Mouse (Mus musculus): ENCODE measurements around the gene Acad9.

Gene Acad9

DNA sequence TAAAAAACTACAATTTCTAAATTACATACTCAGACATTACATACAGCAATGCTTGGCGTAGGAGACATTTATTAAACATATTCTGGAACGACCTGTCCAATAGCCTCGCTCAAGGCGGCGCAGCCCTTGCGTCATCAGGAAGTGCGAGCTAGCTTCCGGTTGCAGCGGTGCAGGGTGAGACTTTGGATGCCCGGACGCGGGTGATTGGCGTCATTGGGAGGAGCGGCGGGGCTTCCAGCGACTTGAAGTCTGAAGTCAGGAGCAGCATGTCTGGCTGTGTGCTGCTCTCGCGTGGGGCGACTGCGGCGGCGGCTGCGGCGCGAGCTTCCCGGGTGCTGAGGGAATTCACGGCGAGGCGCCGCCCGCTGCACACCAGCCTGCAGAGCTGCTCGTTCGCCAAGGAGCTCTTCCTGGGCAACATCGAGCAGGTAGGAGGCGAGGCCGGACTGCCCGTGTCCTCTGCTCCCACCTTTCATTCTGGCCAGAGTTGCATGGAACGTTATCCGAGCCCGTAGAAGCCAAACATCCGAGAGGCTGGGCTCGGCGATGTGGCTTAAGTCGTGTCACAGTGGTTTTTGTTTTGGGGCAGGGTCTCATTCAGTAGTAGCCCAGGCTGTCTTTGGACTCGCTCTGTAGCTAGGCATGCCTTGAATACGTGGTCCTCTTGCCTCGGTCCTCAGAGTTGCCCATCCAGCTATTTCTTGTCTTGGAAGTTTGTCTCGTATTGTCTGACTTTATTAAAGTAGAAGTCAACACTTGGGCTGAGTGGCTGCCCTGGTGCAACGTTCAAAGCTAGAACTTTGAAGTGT lies at the start of gene Acad9:
Acad9 (plus strand) TSS at position 137 of the 809 bp plus-strand sequence.
- DNase-seq (ENCODE audit: low spot score), result peak; percentile 79

DNA sequence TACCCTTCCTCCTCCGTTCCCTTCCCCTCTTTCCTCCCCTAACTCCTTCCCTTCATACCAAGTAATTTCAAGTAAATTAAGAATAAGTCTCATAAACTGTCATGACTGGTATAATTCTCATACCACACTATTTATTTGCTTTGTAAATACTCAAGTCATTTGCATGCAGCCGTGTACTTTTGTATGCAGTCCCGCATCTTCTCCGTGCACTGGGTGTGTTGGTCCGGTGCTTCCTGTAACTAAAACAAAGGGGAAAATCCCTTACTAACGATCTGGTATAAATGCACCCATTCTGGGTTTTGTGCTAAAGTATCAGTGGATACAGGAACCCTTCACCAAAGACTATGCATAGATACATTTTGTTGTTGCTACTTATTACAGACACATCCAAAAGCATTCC lies 40.0 kb upstream of the Acad9 start:
- DNase-seq (ENCODE audit: low spot score), result no peak

- DNase-seq (ENCODE audit: low spot score), result no peak
Observed at GRCm38 (mm10) chr3:36029993-36030392, 35.8 kb upstream of the Acad9 start.

DNA sequence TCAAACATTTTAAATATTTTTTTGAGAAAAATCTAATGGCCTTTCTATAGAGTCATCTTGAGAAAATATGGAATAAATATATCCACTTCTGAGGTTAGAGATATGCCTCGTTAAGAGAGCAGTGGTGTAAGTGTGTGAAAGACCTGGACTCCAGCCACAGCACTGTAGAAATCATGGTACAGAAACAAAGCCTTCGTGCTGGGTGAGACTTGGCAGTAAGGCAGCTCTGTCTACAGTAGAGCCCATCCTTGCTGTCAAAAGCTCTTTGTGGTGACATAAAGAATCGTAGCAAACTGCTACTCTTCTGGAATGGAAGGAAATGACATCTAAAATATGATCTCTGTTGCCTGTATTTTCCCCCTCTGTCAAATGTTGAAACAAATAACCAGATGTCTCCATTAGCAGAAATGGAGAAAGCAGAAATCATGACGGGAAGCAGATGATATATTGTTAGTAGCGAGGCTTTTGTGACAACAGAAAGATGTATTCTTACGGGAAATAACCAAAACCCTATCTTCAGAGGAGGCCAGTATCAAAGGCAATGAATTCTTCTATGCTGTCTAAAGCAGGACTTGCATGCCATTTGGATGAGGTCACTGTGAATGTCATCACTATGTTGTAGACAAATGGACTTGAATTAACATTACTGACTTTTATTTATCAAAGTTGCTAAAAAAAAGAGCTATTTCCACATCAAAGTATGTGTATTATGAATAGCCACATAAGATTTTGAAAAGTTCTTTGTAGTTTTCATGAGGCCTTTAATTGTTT lies 33.9 kb upstream of the Acad9 start:
- no peak for DNase-seq (ENCODE audit: low spot score)

- no peak for DNase-seq (ENCODE audit: low spot score)
Observed at GRCm38 (mm10) chr3:36044520-36044919, 21.3 kb upstream of the Acad9 start.

- no peak for DNase-seq (ENCODE audit: low spot score)
Observed at GRCm38 (mm10) chr3:36045086-36045485, 20.7 kb upstream of the Acad9 start.

DNA sequence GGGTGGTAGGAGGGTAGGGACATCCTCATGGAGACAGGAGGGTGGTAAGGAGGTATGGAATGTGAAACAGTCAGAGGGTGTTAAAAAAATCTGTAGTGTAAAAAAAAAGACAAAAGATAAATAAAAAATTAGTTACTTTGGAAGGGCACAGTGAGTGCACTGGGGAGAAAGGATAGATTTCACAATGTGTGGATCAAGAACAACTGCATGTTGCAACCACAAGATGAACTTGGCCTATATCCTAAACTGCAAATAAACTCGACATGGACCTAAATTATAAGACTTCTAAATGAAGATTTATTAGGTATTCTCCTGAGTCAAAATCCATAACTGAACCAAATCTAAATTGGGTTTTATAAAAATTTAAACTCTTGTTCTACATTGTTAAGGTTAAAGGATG lies 16.7 kb upstream of the Acad9 start:
- no peak for DNase-seq (ENCODE audit: low spot score)

DNA sequence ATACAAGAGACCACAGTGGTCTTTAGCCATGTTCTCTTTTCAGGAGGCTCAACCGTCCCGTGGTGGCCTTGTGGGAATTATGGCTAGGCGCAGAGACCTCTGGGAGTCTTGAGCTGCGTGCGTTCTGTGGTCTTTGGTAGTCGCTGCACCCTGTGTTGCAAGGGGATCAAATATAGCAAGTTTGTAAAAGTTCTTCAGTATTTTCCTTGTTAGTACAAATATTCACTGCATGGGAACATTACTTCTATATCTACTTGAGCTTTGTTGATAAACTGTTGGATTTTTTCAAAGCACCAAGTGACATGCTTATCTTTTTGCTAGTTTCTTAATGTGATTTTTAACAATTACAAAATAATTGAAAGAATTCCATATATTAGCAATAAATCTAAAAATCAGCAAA lies 12.3 kb upstream of the Acad9 start, which contains the start of gene Ccdc144b:
Ccdc144b (minus strand) TSS at position 101 of the 400 bp plus-strand sequence.
- no peak for DNase-seq (ENCODE audit: low spot score)

DNA sequence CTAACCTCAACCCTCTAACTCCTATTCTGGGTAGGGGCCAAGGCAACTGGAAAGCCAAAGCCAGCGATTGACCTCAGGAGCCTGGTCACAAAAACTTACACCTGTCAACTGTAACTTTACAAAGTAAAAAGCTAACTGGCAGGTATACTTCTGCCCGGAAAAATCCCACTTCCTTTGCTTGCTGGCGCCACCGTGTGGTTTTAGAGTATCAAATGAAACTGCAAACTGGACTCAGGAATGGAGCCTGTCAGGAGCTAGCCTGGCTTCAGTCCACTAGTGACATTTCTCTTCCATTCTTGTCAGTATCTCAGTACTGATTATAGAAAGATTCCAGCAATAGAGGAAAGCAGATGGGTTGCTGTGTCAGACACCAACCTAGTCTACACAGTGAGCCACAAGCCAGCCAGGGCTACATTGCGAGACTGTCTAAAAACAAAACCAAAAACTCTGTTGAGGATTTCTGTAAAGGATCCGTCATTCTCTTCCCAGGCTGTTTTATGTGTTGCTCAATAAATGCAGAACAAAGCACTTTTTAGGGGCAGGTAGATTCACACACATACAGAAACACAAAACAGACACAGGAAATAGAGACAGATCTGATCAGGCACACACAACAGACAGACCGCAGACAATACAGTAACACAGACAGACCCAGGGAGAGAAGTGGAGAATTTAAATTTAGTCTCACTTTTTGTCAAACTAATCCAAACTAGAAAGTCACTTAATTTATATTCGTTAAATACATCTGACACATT lies 5.5 kb upstream of the Acad9 start:
- peak; percentile 22 for DNase-seq (ENCODE audit: low spot score)

DNA sequence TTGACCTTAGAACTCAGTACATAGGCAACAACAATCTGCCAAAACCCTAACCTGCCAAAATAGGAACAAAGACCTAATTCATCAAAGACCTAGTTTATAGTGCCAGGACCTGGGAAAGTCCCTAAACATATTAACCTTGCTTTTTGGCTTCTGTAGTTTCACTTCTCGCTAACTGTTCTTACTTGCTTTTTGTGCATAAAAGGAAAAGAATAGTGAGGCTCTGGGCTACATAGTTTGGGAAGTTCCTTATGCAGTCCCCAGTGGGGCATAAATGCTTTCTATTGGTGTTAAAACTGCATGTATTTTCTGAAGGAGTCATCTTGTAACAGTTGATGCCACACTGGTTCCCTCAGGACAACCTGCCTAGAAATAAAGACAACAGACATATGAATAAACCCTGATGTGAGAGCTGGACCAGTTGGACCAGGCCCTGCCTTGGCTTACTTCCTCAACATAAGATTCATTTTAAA lies 1.2 kb upstream of the Acad9 start:
- no peak for DNase-seq (ENCODE audit: low spot score)

DNA sequence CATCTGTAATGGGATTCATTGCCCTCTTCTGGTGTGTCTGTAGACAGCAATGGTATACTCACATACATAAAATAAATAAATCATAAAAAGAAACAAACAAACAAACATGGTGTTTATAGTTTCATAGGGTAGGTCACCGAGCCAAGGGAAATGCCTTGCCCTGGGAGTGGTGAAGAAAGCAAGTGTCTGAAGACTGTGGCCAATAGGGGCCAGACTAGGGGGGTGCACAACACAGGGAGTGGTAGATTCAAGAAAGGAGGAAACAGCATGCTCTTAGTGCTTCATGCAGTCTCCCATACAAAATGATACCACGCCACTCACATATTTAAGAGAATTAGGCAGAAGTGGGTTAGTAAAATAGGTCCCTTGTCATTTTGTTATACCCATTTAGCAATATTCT lies 613 bp upstream of the Acad9 start:
- DNase-seq (ENCODE audit: low spot score), result no peak

DNA sequence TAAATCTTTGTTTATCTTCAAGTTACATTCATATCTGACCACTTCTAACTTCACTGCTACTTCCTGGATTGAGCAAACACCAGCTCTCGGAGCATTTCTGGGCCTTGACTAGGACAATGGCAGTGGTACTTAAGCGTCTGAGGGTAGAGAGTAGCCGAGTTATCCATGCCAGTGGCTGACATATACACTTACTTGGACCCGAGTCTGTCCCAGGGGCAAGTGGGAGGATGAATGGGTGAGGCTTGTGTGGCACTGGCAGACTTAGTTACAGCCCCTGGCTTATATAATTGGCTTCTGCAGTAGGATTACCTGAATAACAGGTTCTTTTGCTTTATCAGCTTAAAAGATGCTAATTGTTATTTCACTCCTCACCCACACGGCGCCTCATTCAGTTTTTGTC lies 2.0 kb downstream of the Acad9 start:
- DNase-seq (ENCODE audit: low spot score), result no peak

- no peak for DNase-seq (ENCODE audit: low spot score)
Observed at GRCm38 (mm10) chr3:36070436-36070835, 4.7 kb downstream of the Acad9 start.

DNA sequence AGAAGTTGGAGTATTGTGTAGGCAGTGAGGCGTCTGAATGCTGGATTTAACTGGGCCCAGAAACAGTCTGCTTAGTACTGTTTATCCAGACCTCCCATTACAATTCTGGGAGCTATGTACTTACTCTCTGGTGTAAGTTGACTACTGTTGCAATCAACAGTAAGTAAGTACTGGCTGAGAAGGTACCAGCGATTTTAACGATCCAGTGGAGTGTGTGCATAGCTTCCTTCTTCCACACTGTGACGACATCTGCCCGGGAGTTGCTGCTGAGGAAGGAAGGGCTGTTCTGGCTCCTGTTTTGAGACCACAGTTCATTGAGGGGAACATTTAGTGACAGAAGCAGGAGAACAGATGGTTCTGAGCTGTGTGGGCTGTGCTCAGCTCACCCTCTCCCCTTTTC lies 5.3 kb downstream of the Acad9 start:
- no peak for DNase-seq (ENCODE audit: low spot score)

DNA sequence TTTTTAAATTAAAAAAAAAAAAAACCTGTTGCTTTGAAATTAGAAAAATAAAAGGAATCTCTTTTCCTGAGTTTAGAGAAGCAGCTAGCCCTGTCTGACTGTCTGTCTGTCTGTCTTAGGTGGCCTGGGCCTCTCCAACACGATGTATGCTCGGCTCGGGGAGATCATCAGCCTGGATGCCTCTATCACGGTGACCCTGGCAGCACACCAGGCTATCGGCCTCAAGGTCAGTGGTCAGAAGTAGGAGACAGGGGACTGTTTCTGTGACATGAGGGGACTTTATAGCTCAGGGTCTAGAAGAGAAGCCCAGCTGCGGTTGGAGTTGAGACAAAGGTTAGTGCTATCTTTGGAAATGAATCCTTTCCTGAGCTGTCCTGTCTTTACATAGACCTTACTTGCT lies 8.5 kb downstream of the Acad9 start:
- DNase-seq (ENCODE audit: low spot score), result no peak

DNA sequence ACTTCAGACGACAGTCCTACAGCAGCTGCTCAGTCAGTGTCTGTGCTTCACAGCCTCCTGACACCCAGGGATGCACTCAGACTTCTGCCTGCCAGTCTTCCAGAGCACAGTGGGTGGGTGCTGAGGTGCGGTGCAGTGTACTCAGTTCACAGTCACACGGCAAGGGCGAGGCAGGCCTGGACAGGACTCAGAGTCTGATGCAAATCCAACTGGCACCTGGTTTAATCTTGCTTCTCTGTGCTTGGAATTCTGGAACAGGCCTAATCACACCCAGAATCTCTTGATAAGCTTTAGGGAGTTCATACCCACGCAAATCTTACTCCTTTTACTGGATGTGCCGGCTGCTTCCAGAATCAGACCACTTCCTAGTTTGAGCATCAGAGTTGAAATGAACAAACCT lies 9.7 kb downstream of the Acad9 start:
- DNase-seq (ENCODE audit: low spot score), result no peak

GRCm38 (mm10) chr3:36077386-36077785 lies 11.6 kb downstream of the Acad9 start:
- DNase-seq (ENCODE audit: low spot score), result no peak

GRCm38 (mm10) chr3:36079886-36080285 lies 14.1 kb downstream of the Acad9 start:
- DNase-seq (ENCODE audit: low spot score), result no peak

DNA sequence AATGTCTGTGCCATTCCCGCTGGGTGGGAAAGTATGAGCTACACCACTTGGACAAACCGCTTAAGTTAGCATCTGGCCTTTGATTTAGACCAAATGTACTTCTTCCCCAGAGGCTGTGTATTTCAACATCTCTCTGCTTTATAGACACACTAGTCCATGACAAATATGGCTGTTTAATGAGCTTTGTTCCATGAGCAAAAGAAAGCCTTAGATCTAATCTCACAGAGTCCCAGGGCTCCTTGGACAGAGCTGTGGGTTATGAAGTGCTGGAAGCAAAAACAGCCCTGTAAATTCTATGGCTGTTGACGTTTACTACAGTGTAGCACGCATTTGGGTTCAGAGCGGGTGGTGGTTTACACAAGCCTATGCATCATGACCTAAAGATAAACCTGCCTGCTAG lies 15.0 kb downstream of the Acad9 start:
- DNase-seq (ENCODE audit: low spot score), result no peak

DNA sequence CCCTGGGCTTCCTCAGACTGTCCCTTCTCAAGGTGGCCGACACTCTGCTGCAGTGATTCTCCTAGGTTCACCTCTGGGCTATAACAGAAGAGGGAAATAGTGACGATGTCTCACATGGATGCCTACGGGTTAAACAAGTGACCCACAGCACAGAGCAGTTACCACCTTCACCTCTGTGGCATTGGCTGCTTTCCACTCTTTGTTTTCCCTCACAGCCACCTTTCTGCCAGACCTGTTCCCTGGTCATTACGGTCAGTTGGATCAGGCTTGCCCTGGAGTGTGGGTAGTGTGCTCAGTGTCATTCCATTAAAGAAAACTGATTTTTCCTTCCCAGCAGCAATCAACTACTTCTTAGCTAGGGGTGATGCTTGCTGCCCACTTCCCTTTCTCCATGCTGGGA lies 17.1 kb downstream of the Acad9 start:
- DNase-seq (ENCODE audit: low spot score), result no peak

GRCm38 (mm10) chr3:36083381-36083780 lies 17.6 kb downstream of the Acad9 start:
- DNase-seq (ENCODE audit: low spot score), result no peak

- no peak for DNase-seq (ENCODE audit: low spot score)
Observed at GRCm38 (mm10) chr3:36085394-36085793, 19.6 kb downstream of the Acad9 start.

- no peak for DNase-seq (ENCODE audit: low spot score)
Observed at GRCm38 (mm10) chr3:36087591-36087990, 21.8 kb downstream of the Acad9 start.
